Mouse (Mus musculus) thymus, postnatal 4 days (tissue): ENCODE results near the gene Fam129a.
"Not testable (repeated sequence)": the region's sequence is repeated elsewhere in the genome, so short reads cannot be mapped to it uniquely, and the experiment has no call there.

Source experiments
- DNase-seq: peaks from one replicate; pipeline ENCODE4 v3.0.0; 2021

The Fam129a gene

GRCm38 (mm10) chr1:151670006-151670591 lies 99.1 kb downstream of the Fam129a start:
- DNase-seq, result no peak

DNA sequence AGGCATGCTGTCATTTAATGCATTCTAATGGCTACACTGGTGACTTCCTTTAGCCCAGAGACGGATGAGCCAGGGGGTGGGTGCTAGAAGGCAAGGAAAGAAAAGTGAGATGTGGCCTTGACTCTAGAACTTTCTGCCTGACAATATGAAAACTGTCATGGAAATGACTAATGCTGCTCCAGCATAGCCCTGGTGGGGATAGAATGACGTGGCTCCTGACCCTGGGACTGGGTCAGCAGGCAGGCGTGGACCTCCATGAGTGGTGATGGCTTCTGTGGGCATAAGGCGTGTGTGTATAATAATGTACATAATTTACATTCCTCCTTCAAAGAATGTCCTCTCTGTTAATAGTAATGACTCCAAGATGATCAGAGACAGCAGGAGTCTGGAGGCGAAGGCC lies 104.7 kb downstream of the Fam129a start:
- no peak for DNase-seq

DNA sequence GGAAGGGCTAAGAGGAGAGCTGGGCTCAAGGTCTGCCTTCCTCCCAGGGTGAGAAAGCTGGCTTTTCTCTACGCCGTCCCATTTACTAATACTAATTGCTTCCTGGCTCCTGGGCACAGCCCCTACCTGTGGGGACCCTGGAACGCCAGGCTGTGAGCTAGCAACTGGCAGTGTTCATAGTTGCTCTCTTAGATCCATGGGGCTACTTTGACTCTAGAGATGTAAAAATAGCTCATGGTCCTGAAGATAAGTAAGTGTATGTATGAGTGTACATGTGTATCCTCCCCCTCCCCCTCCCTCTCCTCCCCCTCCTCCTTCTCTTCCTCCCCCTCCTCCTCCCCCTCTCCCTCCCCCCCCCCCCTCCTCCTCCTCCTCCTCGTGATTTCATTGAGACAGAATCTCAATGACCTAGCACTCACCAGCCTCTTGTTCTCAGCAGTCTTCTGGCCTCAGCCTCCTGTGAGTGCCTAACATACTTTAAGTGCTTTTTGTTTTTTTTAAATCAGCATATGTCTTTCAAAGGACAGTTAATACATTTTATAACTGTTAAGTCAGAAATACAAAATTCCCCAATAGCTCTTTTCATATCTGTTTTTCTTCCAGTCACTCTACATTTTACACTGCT lies 106.3 kb downstream of the Fam129a start:
- DNase-seq, result no peak

GRCm38 (mm10) chr1:151677975-151678374 lies 107.0 kb downstream of the Fam129a start:
- DNase-seq, result no peak

DNA sequence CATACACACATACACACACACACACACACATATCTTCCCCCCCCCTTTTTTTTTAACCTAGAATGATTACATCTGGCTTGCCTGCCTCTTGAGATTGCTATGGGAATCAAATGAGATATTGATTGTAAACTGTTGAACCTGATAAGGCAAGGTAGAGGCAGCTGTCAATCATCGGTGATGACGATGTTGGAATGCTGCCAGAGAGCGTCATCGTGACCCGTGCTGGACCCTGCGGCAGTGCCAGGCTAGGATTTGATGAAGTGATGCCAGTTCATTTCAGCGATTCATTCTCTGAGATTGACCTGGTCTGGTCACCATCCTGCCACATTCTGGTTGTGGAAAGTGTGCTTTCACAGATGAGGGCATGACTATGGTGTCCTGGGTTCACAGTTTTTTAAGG lies 108.2 kb downstream of the Fam129a start:
- no peak for DNase-seq

- no peak for DNase-seq
Observed at GRCm38 (mm10) chr1:151679883-151680613, 109.1 kb downstream of the Fam129a start.

DNA sequence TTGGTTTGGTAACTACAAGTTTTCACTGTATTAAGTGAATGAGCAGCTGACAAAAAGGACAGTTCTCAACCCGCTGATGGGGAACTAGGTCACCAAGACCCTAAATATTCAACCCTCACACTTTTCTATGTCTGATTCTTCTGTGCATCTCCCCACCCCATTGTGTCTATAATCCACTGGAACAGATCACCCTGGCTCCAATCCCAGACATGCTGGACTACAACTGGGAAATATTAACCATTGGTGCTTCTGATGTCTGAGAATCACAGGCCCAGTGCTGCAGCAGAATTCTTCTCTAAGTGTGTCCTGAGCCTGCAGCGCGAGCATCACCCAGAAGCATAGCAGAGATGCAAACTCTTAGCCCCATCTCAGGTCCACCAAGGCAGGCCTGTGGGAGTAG lies 110.0 kb downstream of the Fam129a start:
- DNase-seq, result no peak

DNA sequence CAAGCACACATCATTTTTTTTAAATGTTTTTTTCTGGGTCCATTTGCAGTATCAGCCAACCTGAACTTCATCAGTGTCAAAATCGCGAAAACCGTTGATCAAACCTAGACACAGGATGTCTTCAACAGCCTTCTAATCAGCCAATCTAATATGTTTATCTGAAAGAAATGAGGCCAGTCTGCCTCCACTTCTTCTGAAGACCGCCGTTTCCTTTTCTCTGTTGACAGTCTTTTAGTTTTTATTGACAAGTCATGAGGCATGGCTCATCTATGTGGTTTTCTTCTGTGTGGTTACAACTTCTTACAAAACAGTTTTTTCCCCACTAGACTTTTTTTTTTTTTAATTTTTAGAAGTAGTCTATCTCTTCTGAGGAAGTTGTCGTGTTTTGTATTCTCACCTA lies 111.9 kb downstream of the Fam129a start:
- DNase-seq, result no peak

DNA sequence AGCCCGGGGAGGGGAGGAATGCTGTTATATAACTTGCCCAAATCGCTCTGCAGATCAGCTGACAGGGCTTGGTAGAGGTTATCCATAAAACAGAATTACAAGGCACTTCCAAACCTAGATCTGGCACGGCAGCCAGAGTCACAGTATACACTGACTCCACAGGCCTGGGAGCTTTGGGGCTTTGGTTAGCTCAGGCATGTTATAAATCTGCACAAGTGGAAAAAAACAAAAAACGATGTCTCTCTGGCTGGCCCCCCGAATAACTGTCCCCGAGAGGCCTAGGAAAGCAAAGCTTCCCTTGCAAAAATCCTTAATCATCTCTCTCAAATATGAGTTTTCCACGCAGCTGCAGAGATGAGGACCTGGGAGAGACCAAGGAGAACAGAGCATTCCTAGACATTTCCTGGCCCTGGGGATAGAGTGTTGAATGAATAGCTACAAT lies 113.5 kb downstream of the Fam129a start:
- DNase-seq, result no peak

- DNase-seq, result no peak
Observed at GRCm38 (mm10) chr1:151684978-151685377, 114.0 kb downstream of the Fam129a start.

DNA sequence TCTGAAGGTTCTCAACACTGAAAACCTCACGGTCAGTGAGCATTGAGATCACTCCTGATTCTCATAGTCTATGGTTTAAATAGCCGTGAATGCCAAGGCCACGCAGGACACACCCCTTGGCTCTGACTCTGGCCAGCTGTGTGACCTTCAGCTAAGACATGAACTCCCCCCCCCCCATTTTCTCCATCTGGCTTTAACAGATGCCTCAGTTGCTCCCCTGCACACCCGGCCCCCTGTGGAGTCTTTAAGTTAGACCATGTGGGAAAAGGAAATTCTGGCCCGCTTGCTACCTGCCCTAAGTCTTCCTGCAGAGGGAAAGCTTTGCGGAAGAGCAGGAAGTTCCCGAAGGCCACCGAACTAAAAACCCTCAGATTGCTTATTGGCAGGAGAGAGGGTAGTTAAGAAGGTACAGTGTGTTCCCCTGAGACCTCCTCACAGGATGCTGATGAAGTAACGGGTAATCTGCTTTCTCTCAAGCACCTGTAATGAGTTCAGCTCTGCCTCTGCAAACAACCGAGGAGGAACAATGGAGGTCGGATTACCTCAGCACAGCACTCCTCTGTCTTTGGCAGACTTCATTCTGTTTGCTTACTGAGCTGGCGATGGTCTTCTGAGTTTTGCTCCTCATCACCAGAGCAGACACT lies 114.8 kb downstream of the Fam129a start:
- no peak for DNase-seq

DNA sequence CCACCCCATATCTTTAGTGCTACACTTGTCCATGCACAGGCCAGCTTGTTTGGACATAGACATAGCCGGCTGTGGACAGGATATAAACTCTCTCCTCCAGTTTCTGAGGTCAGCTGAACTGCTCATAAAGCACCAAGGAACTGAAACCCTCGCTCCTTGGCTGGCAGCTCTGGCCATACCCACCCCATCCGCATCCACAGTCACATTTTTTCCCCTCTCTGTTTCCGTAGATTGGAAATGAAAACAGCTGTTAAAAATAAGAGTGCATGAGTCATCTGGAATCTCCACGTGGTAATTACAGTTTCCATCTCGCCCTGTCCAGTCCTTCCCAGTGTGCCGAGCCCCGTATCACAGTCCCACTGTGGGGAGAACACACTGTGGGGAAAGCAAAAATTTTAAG lies 115.7 kb downstream of the Fam129a start:
- DNase-seq, result no peak

GRCm38 (mm10) chr1:151689032-151689431 lies 118.0 kb downstream of the Fam129a start:
- no peak for DNase-seq

DNA sequence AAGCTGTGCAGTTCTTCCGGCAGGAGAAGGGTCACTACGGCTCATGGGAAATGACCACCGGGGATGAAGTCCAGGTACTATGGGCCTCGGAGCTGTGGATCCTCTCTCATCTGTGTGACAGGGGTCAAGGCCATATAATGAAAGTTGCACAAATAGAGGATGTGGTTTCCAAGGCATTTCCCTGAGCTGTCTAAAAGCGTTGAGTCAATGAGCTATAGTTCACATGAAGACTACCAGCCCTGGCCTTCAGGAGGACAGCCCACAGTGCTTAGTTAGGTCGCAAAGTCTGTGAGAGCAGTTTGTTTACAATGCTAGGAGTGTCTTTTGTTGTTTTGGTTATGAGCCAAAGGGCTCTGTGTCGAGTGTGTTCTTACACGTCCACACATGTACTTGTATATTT lies 118.6 kb downstream of the Fam129a start:
- no peak for DNase-seq

DNA sequence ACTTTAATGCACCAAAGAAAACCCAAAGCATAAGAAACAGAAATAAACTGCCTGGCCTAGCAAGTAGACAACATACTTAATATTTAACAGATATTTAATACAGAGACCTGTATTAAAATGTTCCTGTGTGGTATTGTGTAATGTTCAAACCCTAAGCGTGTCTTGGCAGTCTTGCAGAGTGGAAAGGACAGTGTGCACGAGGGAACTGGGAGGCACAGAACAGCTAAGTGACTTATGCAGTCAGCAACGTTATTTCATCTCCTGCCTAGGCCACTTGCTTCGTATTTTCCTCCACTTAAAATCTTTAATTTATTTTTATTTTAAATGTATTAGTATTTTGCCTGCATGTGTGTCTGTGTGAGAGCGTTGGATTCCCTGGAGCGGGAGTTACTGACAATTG lies 119.1 kb downstream of the Fam129a start:
- no peak for DNase-seq

DNA sequence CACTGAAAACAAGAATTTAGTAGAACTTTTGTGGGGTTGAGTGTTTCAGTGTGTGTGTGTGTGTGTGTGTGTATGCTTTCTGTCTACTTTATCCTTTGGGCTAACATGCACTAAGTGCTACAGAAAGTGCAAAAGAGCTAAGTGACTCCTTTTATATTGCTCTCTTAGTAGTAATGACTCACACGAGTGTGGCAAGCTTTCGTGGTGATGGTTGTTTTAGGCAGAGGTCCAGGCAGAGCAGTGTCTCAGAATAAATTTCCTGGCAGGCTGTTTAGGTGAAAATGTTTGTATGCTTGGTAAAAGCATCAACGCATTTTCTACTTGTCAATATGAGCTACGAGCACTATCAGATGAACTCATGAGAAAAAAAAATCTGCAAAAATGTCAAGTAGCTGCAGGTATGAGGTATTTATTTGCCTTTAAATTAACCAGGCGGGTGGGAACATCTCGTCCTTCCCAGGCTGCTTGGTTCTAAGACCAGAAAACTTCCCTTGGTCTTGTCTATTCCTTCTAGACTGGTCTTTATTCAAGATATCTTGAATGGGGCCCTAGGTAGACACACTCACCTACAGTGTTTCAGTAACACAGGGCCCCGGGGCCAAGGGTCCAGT lies 119.7 kb downstream of the Fam129a start:
- DNase-seq, result no peak

- DNase-seq, result not testable (repeated sequence)
Observed at GRCm38 (mm10) chr1:151692867-151693266, 121.9 kb downstream of the Fam129a start.

- no peak for DNase-seq
Observed at GRCm38 (mm10) chr1:151696751-151697150, 125.8 kb downstream of the Fam129a start.

DNA sequence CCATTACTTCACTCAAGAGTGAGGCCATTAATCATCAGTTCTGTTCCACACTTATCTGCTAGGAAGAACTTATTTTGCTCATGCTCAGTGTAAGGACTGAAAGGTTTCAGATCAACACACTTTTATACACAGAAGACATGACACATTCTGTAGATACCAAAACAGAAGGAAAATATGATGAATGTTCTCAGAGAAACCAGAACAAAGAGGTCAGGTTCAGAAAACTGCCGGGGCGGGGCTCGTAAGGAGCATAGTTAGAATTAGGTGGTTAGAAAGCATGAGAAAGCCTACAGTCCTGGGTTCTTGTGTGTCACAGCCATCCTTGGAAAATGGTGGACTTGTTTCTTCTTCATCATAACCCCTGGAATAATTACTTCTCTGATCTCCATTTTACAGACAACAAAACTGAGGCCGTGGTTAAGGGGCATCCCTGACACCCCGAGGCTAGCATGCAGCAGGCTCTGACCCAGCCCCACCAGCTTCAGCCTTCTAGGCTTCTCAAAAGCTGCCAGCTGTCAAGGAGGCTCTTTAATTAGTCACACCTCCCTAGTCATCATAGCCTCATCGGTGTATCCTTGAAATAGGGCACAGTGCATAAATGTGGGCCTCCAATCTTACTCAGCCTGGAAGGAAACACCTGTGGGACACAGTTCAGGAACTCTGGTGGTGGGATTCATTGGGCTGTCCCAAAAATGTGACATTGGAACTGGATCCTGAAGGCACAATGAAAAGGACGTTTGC lies 127.1 kb downstream of the Fam129a start:
- no peak for DNase-seq

GRCm38 (mm10) chr1:151699363-151699762 lies 128.4 kb downstream of the Fam129a start:
- DNase-seq, result no peak

- peak; percentile 20 for DNase-seq
Observed at GRCm38 (mm10) chr1:151702816-151703215, 131.8 kb downstream of the Fam129a start.

- peak; percentile 77 for DNase-seq
Observed at GRCm38 (mm10) chr1:151705723-151706396, 134.9 kb downstream of the Fam129a start.
